Mouse (Mus musculus): Measurements from ENCODE around the gene Gne. TPM values are rescaled to one million over a fixed set of nuclear protein-coding genes. Genes with fewer than 3 reads are reported as not detected.

The Gne gene
- polyA plus RNA-seq (2015; fragmentation: Nextera tagmentation; extraction: Ambion mirVana): 24.6 and 26.3 TPM in 2 replicates

- Histone ChIP-seq H3K9ac (replicated peaks) (no peak within 1 kb of the TSS), H3K27me3 (no peaks in the 10 kb centered on the region), H3K4me3 (no peak within 1 kb of the TSS), H3K27ac (replicated peaks) (no peak within 1 kb of the TSS), H3K4me1 (no peaks in the 10 kb centered on the region), H3K4me2 (replicated peaks) (no peak within 1 kb of the TSS), H3K36me3 (no peaks in the 10 kb centered on the region), H3K9me3 (no peaks in the 10 kb centered on the region)
- no peak for ATAC-seq (replicated peaks)
- WGBS: 19% methylated on average over 11 of the region's 11 CpGs
Measured at GRCm38 (mm10) chr4:44083945-44084344, at the start of gene Gne. Gene Gne (minus strand): TSS chr4:44084177.

GRCm38 (mm10) chr4:44126805-44127204, 42.8 kb upstream of the Gne start:
- Histone ChIP-seq H3K27me3 (no peaks in the 10 kb centered on the region), H3K4me1 (no peaks in the 10 kb centered on the region), H3K36me3 (peaks cover 60% of the 10 kb centered on the region), H3K9ac (replicated peaks) (no peak overlapping the region), H3K4me2 (replicated peaks) (no peak overlapping the region), H3K27ac (replicated peaks) (no peak overlapping the region), H3K4me3 (no peak overlapping the region), H3K9me3 (no peaks in the 10 kb centered on the region)
- ATAC-seq (replicated peaks): no peak
- 96% methylated on average over 12 of the region's 12 CpGs for WGBS

- Histone ChIP-seq H3K4me3 (no peak overlapping the region), H3K27me3 (no peaks in the 10 kb centered on the region), H3K36me3 (peaks cover 3% of the 10 kb centered on the region; the same call in 1 of the 2 replicates), H3K4me2 (replicated peaks) (no peak overlapping the region), H3K27ac (replicated peaks) (no peak overlapping the region), H3K9me3 (no peaks in the 10 kb centered on the region), H3K9ac (replicated peaks) (no peak overlapping the region), H3K4me1 (no peaks in the 10 kb centered on the region)
- 54% methylated on average over 9 of the region's 9 CpGs for WGBS
- ATAC-seq (replicated peaks): no peak
Measured at GRCm38 (mm10) chr4:44119410-44120201, 35.6 kb upstream of the Gne start.

GRCm38 (mm10) chr4:44115046-44115445, 31.1 kb upstream of the Gne start:
- no peak for ATAC-seq (replicated peaks)

GRCm38 (mm10) chr4:44113393-44114138, 29.6 kb upstream of the Gne start:
- no peak overlapping the region for H3K9ac ChIP-seq (replicated peaks)
- no peaks in the 10 kb centered on the region for H3K27me3 ChIP-seq
- peaks cover 6% of the 10 kb centered on the region for H3K4me1 ChIP-seq
- no peaks in the 10 kb centered on the region for H3K9me3 ChIP-seq
- WGBS: 38% methylated on average over 16 of the region's 16 CpGs
- no peak for ATAC-seq (replicated peaks)
- H3K4me2 ChIP-seq (replicated peaks): no peak overlapping the region
- H3K36me3 ChIP-seq: no peaks in the 10 kb centered on the region
- H3K4me3 ChIP-seq: no peak overlapping the region
- H3K27ac ChIP-seq (replicated peaks): no peak overlapping the region

More at GRCm38 (mm10) chr4:44115046-44115445, 31.1 kb upstream of the Gne start:
- H3K36me3 ChIP-seq: no peaks in the 10 kb centered on the region
- no peak overlapping the region for H3K4me3 ChIP-seq
- H3K27me3 ChIP-seq: no peaks in the 10 kb centered on the region
- peaks cover 6% of the 10 kb centered on the region for H3K4me1 ChIP-seq
- no peaks in the 10 kb centered on the region for H3K9me3 ChIP-seq
- WGBS: 84% methylated on average over 13 of the region's 13 CpGs
- no peak overlapping the region for H3K4me2 ChIP-seq (replicated peaks)
- H3K9ac ChIP-seq (replicated peaks): no peak overlapping the region
- H3K27ac ChIP-seq (replicated peaks): no peak overlapping the region

GRCm38 (mm10) chr4:44112741-44113140, 28.8 kb upstream of the Gne start:
- no peaks in the 10 kb centered on the region for H3K36me3 ChIP-seq
- WGBS: 29% methylated on average over 4 of the region's 4 CpGs

GRCm38 (mm10) chr4:44110771-44111170, 26.8 kb upstream of the Gne start:
- no peak for ATAC-seq (replicated peaks)
- Histone ChIP-seq H3K36me3 (no peaks in the 10 kb centered on the region), H3K4me2 (replicated peaks) (no peak overlapping the region), H3K27ac (replicated peaks) (no peak overlapping the region), H3K9me3 (no peaks in the 10 kb centered on the region), H3K9ac (replicated peaks) (no peak overlapping the region), H3K27me3 (no peaks in the 10 kb centered on the region), H3K4me3 (no peak overlapping the region), H3K4me1 (peaks cover 12% of the 10 kb centered on the region)
- WGBS: 83% methylated on average over 7 of the region's 7 CpGs

More at GRCm38 (mm10) chr4:44112741-44113140, 28.8 kb upstream of the Gne start:
- Histone ChIP-seq H3K9me3 (no peaks in the 10 kb centered on the region), H3K4me1 (peaks cover 6% of the 10 kb centered on the region), H3K27ac (replicated peaks) (no peak overlapping the region), H3K4me3 (no peak overlapping the region), H3K27me3 (no peaks in the 10 kb centered on the region), H3K4me2 (replicated peaks) (no peak overlapping the region), H3K9ac (replicated peaks) (no peak overlapping the region)
- ATAC-seq (replicated peaks): no peak

- ATAC-seq (replicated peaks): no peak
Measured at GRCm38 (mm10) chr4:44108297-44108696, 24.3 kb upstream of the Gne start.

GRCm38 (mm10) chr4:44107339-44107738, 23.4 kb upstream of the Gne start:
- ATAC-seq (replicated peaks): no peak
- Histone ChIP-seq H3K27ac (replicated peaks) (no peak overlapping the region), H3K9ac (replicated peaks) (no peak overlapping the region), H3K27me3 (no peaks in the 10 kb centered on the region), H3K4me2 (replicated peaks) (no peak overlapping the region), H3K4me1 (peaks cover 6% of the 10 kb centered on the region; the same call in 1 of the 2 replicates), H3K9me3 (no peaks in the 10 kb centered on the region), H3K36me3 (no peaks in the 10 kb centered on the region), H3K4me3 (no peak overlapping the region)
- 59% methylated on average over 6 of the region's 6 CpGs for WGBS

More at GRCm38 (mm10) chr4:44108297-44108696, 24.3 kb upstream of the Gne start:
- Histone ChIP-seq H3K36me3 (no peaks in the 10 kb centered on the region), H3K4me2 (replicated peaks) (no peak overlapping the region), H3K27ac (replicated peaks) (no peak overlapping the region), H3K4me1 (peaks cover 6% of the 10 kb centered on the region), H3K9me3 (no peaks in the 10 kb centered on the region), H3K27me3 (no peaks in the 10 kb centered on the region), H3K4me3 (no peak overlapping the region), H3K9ac (replicated peaks) (no peak overlapping the region)
- WGBS: 93% methylated on average over 6 of the region's 6 CpGs

GRCm38 (mm10) chr4:44106297-44106821, 22.4 kb upstream of the Gne start:
- Histone ChIP-seq H3K36me3 (no peaks in the 10 kb centered on the region), H3K4me2 (replicated peaks) (peak overlapping the region; percentile 36), H3K4me1 (peaks cover 6% of the 10 kb centered on the region; the same call in 1 of the 2 replicates), H3K9me3 (no peaks in the 10 kb centered on the region), H3K27ac (replicated peaks) (no peak overlapping the region), H3K4me3 (peak overlapping the region; percentile 23), H3K9ac (replicated peaks) (peak overlapping the region; percentile 24; the same call in 1 of the 2 replicates), H3K27me3 (no peaks in the 10 kb centered on the region)
- 0 out of 2 replicates have a peak, but pooled peaks have one; percentile 32 for ATAC-seq (replicated peaks)
- 17% methylated on average over 18 of the region's 18 CpGs for WGBS

- WGBS: 55% methylated on average over 8 of the region's 8 CpGs
- Histone ChIP-seq H3K36me3 (no peaks in the 10 kb centered on the region), H3K4me2 (replicated peaks) (no peak overlapping the region), H3K4me1 (peaks cover 6% of the 10 kb centered on the region; the same call in 1 of the 2 replicates), H3K9ac (replicated peaks) (no peak overlapping the region), H3K4me3 (no peak overlapping the region), H3K27me3 (no peaks in the 10 kb centered on the region), H3K9me3 (no peaks in the 10 kb centered on the region), H3K27ac (replicated peaks) (no peak overlapping the region)
- no peak for ATAC-seq (replicated peaks)
Measured at GRCm38 (mm10) chr4:44104195-44104917, 20.4 kb upstream of the Gne start.

Data from forebrain, embryonic 15.5 days (tissue).